Mouse (Mus musculus): ENCODE measurements around the gene Ptpn7. TPM values are rescaled to one million over a fixed set of nuclear protein-coding genes. Genes with fewer than 3 reads are reported as not detected.

The Ptpn7 gene
- 0.33 and 0.39 TPM in 2 replicates for polyA plus RNA-seq (2021; fragmentation: Nextera tagmentation)
- long read RNA-seq, experiment 1, partial matches to known transcripts = 0 of 9 reads
- long read RNA-seq, experiment 1, other reads (novel, unspliced or antisense) = 6 of 9 reads
- long read RNA-seq, experiment 2 = 0 reads

GRCm38 (mm10) chr1:135132473-135132872, at the start of gene Ptpn7:
TSS of gene Ptpn7 (plus strand) at chr1:135132700.

GRCm38 (mm10) chr1:135105124-135105523, 27.4 kb upstream of the Ptpn7 start, which contains the start of gene Lgr6:
TSS of gene Lgr6 (minus strand) at chr1:135105276.

GRCm38 (mm10) chr1:135146077-135146945, 13.8 kb downstream of the Ptpn7 start, which contains the start of gene Arl8a:
TSS of gene Arl8a (plus strand) at chr1:135146824.

GRCm38 (mm10) chr1:135167435-135167834, 34.9 kb downstream of the Ptpn7 start, which contains the start of gene Gpr37l1:
TSS of gene Gpr37l1 (minus strand) at chr1:135167681.

Other genes starting within 250 kb of the Ptpn7 start
- gene Ppp1r12b, start 176.8 kb upstream of the Ptpn7 start, polyA plus RNA-seq (2021; fragmentation: Nextera tagmentation) = 11.2 and 14.8 TPM in 2 replicates
- gene Ube2t, start 170.1 kb upstream of the Ptpn7 start, polyA plus RNA-seq (2021; fragmentation: Nextera tagmentation) = 2.4 TPM in 2 replicates
- 0.89 and 1.7 TPM in 2 replicates for gene Lgr6, start 27.4 kb upstream of the Ptpn7 start, polyA plus RNA-seq (2021; fragmentation: Nextera tagmentation)
- gene Arl8a, start 14.1 kb downstream of the Ptpn7 start, polyA plus RNA-seq (2021; fragmentation: Nextera tagmentation) = 25.0 and 80.8 TPM in 2 replicates
- 211 and 218 TPM in 2 replicates for gene Gpr37l1, start 35.0 kb downstream of the Ptpn7 start, polyA plus RNA-seq (2021; fragmentation: Nextera tagmentation)
- 0.12 and 0.20 TPM in 2 replicates for gene Elf3, start 125.9 kb downstream of the Ptpn7 start, polyA plus RNA-seq (2021; fragmentation: Nextera tagmentation)
- gene Rnpep, start 151.4 kb downstream of the Ptpn7 start, polyA plus RNA-seq (2021; fragmentation: Nextera tagmentation) = 26.2 and 31.2 TPM in 2 replicates
- gene Timm17a, start 181.1 kb downstream of the Ptpn7 start, polyA plus RNA-seq (2021; fragmentation: Nextera tagmentation) = 235 and 273 TPM in 2 replicates
- gene Lmod1, start 192.1 kb downstream of the Ptpn7 start, polyA plus RNA-seq (2021; fragmentation: Nextera tagmentation) = 0.22 and 0.28 TPM in 2 replicates
- gene Shisa4, start 242.5 kb downstream of the Ptpn7 start, polyA plus RNA-seq (2021; fragmentation: Nextera tagmentation) = 244 and 256 TPM in 2 replicates

Measured in left cerebral cortex, adult 6 months (tissue).